Mouse (Mus musculus): ENCODE data around the gene Synpo2l.
"Not testable (repeated sequence)": the region's sequence is repeated elsewhere in the genome, so short reads cannot be mapped to it uniquely, and the experiment has no call there.

Gene Synpo2l

DNA sequence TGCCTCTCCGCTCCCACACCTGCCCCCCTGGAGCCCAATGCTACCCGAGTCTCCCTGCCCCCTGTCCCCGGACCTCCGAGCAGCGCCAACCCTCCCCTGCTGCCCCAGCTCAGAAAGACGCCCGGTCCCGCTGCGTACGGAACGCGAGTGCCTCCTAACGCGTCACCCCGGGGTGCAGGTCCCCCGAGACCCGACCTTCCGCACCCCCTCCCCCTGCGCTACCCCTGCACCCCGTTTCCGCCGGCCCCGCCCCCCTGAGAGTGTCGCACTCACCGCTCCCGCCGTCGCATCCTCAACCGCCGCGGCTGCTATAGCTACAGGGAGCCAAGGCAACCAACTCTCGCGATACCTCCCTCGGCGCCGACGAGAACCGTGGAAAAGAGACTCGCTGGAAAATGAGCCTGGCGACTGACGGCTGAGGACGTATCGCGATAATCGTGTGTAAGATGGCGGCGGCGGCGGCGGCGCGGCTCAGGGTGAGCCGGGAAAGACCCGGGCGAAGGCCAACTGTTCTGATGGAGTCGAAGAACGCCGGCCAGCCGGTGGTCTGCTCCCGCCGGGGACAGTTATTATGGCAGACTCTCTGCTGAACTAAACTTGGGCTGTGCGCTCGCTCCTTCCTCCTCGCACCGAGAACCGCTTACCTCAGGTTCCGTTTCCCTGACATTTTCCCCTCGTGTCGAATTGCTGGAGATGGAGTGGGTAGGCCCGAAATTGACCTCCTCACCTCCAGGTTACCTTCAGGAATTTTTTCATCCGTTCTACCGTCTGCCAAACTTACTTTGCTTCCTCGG is 27.3 kb downstream of the Synpo2l start, which contains the start of gene Usp54:
Gene Usp54 (minus strand): TSS at position 420 of the 794 bp plus-strand sequence.
- DNase-seq = peak; percentile 99

GRCm38 (mm10) chr14:20639918-20640619 is 28.1 kb downstream of the Synpo2l start:
- peak; percentile 34 for DNase-seq

DNA sequence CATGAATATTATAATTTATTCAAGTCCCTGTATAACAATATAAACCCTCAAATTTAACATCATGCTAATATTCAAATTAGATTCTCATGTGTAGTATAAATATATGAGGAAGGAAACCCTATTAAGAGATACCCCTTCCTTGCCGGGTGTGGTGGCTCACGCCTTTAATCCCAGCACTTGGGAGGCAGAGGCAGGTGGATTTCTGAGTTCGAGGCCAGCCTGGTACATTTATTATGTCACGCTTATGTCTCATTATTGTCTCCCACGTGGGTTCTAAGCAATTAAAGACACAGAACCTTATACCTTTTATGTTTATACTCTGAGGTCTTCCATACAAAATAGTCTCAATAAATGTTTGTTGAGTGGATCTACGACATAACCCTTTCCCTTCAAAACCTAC is 29.5 kb downstream of the Synpo2l start:
- DNase-seq = no peak

DNA sequence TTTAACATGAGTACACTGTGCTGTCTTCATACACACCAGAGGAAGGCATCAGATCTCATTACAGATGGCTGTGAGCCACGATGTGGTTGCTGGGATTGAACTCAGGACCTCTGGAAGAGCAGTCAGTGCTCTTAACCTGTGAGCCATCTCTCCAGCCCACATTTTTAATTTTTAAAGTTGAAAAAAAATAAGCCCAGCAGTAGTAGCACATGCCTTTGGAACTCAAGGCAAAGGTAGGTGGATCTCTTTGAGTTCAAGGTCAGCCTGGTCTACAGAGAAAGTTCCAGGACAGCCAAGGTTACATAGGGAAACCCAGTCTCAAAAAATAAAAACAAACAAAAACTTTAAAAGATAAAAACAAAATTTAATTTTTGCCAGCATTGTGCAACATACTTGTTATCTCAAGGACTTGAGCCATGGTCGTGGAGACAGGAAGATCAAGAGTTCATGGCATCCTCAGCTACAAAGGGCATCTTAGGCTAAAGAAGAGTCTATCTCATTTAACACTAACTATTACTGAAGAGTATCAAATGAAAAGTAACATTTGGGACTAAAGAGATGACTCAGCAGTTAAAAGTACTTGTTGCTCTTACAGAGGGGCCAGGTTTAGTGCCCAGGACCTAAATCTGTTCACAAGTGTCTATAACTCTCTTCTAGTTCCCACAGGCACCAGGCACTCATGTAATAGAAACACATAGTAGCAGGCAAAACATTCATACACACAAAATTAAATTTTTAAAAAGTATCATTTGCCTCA is 30.2 kb downstream of the Synpo2l start:
- no peak for DNase-seq

DNA sequence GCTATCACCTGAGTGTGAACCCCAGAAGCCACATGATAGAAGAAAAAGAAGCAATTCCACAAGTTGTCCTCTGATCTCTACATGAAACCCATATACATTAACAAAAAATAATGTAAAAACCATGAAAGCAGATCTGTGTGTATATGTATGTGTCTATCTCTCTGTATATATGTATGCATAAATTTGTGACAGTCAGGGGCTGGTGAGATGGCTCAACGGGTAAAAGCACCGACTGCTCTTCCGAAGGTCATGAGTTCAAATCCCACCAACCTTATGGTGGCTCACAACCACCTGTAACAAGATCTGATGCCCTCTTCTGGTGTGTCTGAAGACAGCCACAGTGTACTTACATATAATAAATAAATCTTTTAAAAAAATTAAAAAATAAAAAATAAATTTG is 31.2 kb downstream of the Synpo2l start:
- DNase-seq = not testable (repeated sequence)

GRCm38 (mm10) chr14:20635546-20635945 is 32.6 kb downstream of the Synpo2l start:
- no peak for DNase-seq

GRCm38 (mm10) chr14:20631253-20631652 is 36.9 kb downstream of the Synpo2l start:
- DNase-seq = no peak

GRCm38 (mm10) chr14:20626971-20627370 is 41.2 kb downstream of the Synpo2l start:
- peak; percentile 10 for DNase-seq

- DNase-seq = no peak
Measured at GRCm38 (mm10) chr14:20626447-20626846, 41.7 kb downstream of the Synpo2l start.

DNA sequence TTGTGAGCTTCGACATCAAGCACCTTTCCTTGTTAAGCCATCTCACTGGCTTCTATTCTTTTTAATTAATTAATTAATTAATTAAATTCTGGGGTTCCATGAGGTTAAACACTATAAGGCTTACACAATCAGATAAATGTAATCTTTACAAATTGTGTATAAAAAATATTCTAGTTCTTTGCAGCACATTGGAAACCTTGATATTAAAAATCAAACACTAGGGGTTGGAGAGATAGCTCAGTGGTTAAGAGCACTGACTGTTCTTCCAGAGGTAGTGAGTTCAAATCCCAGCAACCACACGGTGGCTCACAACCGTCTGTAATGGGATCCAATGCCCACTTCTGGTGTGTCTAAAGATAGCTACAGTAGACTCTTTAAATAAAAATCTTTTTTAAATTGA is 45.2 kb downstream of the Synpo2l start:
- DNase-seq = no peak

DNA sequence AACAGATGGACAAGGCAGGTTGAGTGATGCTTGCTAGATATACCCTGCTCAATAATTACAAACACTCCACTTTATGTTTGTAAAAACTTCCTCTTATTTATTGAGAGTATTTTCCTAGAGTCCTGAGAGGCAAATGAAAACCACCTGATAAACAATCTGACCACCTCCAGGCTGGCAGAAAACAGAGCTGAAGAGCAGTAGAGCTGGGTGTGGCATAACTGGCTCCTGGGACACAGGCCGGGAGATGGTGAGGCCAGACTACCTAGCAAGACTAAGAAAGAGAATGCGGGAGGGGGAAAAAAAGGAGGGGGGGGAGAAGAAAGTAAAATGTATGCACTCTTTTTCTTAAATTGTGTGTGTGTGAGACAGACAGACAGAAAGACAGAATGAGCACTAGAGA is 45.7 kb downstream of the Synpo2l start:
- DNase-seq = no peak

DNA sequence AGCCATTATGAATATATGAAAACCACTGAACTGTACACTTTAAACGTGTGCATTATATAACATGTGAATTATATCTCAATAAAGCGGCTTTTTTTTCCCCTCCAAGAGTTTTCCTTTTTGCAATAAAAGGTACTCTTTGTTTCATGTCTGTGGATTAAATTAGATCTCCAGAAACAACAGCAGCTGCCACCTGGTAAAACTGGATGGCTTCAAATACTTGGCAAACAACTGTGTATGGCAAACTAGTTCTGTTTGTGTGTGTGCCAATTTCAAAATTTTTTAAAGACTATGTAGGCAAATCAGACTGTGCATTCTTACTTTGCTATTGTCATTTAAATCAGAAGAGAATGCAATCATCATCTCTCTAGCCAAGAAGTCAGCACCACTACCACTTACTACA is 46.3 kb downstream of the Synpo2l start:
- DNase-seq = no peak

- no peak for DNase-seq
Measured at GRCm38 (mm10) chr14:20619131-20619530, 49.0 kb downstream of the Synpo2l start.

- no peak for DNase-seq
Measured at GRCm38 (mm10) chr14:20618211-20618610, 49.9 kb downstream of the Synpo2l start.

GRCm38 (mm10) chr14:20616421-20616820 is 51.7 kb downstream of the Synpo2l start:
- no peak for DNase-seq

- no peak for DNase-seq
Measured at GRCm38 (mm10) chr14:20615075-20615474, 53.1 kb downstream of the Synpo2l start.

DNA sequence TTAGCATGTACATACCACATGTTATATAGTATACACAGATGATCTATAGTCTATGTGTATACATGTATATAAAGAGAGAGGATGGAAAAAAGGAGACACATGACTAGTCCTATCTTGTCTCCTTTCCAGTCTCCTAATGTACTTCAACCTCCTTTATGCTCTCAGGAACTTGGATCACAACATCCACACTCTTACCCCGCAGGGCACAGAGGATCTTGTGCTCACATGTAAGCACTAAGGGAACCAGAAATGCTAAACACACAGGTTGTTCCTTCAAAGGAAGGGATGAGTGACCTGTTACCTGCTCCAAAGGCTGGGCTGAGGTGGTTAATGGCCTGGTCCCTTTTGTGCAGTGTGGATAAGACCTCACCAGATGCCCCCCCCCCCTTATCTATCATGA is 55.3 kb downstream of the Synpo2l start:
- no peak for DNase-seq

DNA sequence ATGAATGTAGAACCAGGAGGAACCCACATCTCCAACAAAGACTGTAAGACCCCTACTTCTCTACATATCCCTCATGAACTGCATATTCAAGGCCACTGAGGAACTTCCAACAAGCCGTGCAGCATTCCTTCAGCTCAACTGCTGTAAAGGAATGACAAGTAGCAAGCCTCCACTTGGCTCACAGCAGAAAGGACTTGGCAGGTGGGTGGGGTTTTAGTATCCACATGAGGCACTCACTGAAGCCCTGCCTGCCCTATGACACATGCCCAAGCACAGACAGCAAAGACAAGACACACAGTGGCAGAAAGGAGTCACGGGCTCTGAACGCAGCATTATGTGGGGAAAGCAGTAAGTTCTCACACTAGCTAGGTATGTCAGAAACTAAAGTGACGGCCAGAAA is 58.0 kb downstream of the Synpo2l start:
- DNase-seq = no peak

DNA sequence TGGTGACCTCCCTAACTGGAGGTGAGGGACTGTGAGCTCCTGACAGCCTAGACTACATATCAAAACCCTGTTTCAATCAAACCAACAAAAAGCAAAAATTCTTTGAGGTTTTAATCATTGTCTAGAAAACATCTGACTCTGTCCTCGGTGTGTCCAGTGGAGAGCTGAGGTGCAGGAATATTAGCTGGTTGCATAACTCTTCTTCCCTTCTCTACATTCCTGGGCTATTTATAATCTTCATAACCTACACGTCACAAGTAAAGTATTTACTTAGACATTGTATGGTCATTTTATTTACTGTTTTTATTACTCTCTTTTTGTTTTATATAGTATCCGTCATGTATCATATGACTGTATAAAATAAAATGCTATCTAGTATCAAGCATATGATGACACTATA is 58.6 kb downstream of the Synpo2l start:
- DNase-seq = no peak

All from retina, postnatal 1 day (tissue).